Mouse (Mus musculus): ENCODE data around the gene Bnipl. TPM values are rescaled to one million over a fixed set of nuclear protein-coding genes. Genes with fewer than 3 reads are reported as not detected.

The Bnipl gene
- polyA plus RNA-seq, 1 experiment from 2014 or later: 5.8 TPM

GRCm38 (mm10) chr3:95276428-95276934, 25.5 kb upstream of the Bnipl start:
- H3K27me3 ChIP-seq (replicated peaks): no peaks in the 10 kb centered on the region
- H3K9me3 ChIP-seq: no peaks in the 10 kb centered on the region
- H3K36me3 ChIP-seq: no peaks in the 10 kb centered on the region
- H3K4me2 ChIP-seq: no peak overlapping the region
- H3K4me3 ChIP-seq (replicated peaks): no peak overlapping the region
- H3K27ac ChIP-seq: no peak overlapping the region
- ATAC-seq (ENCODE audit: insufficient read depth, low FRiP score, low read depth): no peak
- H3K4me1 ChIP-seq: peaks cover 5% of the 10 kb centered on the region; the same call in 1 of the 2 replicates
- WGBS: 65% methylated on average over 5 of the region's 5 CpGs
- no peak overlapping the region for H3K9ac ChIP-seq

GRCm38 (mm10) chr3:95275161-95275560, 24.2 kb upstream of the Bnipl start:
- 70% methylated on average over 6 of the region's 6 CpGs for WGBS
- peaks cover 3% of the 10 kb centered on the region; the same call in 1 of the 2 replicates for H3K4me1 ChIP-seq
- H3K9ac ChIP-seq: no peak overlapping the region
- no peak overlapping the region for H3K27ac ChIP-seq
- H3K27me3 ChIP-seq (replicated peaks): no peaks in the 10 kb centered on the region
- ATAC-seq (ENCODE audit: insufficient read depth, low FRiP score, low read depth): no peak
- no peaks in the 10 kb centered on the region for H3K9me3 ChIP-seq
- H3K36me3 ChIP-seq: no peaks in the 10 kb centered on the region
- H3K4me3 ChIP-seq (replicated peaks): no peak overlapping the region
- H3K4me2 ChIP-seq: no peak overlapping the region

GRCm38 (mm10) chr3:95274453-95274852, 23.5 kb upstream of the Bnipl start:
- Histone ChIP-seq H3K4me3 (replicated peaks) (no peak overlapping the region), H3K9me3 (no peaks in the 10 kb centered on the region), H3K27me3 (replicated peaks) (no peaks in the 10 kb centered on the region), H3K4me2 (no peak overlapping the region), H3K9ac (no peak overlapping the region), H3K4me1 (no peaks in the 10 kb centered on the region), H3K36me3 (no peaks in the 10 kb centered on the region), H3K27ac (no peak overlapping the region)
- no peak for ATAC-seq (ENCODE audit: insufficient read depth, low FRiP score, low read depth)
- WGBS: 90% methylated on average over 4 of the region's 4 CpGs

- H3K4me3 ChIP-seq (replicated peaks): no peak overlapping the region
- no peaks in the 10 kb centered on the region for H3K4me1 ChIP-seq
- H3K27me3 ChIP-seq (replicated peaks): no peaks in the 10 kb centered on the region
- H3K4me2 ChIP-seq: no peak overlapping the region
- ATAC-seq (ENCODE audit: insufficient read depth, low FRiP score, low read depth): no peak
- no peaks in the 10 kb centered on the region for H3K9me3 ChIP-seq
- no peaks in the 10 kb centered on the region for H3K36me3 ChIP-seq
- WGBS: 85% methylated on average over 5 of the region's 5 CpGs
- no peak overlapping the region for H3K27ac ChIP-seq
- no peak overlapping the region for H3K9ac ChIP-seq
Measured at GRCm38 (mm10) chr3:95273471-95273870, 22.5 kb upstream of the Bnipl start.

- Histone ChIP-seq H3K4me2 (no peak overlapping the region), H3K4me1 (no peaks in the 10 kb centered on the region), H3K4me3 (replicated peaks) (no peak overlapping the region), H3K9me3 (no peaks in the 10 kb centered on the region), H3K9ac (no peak overlapping the region), H3K27me3 (replicated peaks) (no peaks in the 10 kb centered on the region), H3K27ac (no peak overlapping the region), H3K36me3 (peaks cover 22% of the 10 kb centered on the region)
- WGBS: 72% methylated on average over 12 of the region's 12 CpGs
- ATAC-seq (ENCODE audit: insufficient read depth, low FRiP score, low read depth): peak; percentile 59
Measured at GRCm38 (mm10) chr3:95270766-95271364, 19.9 kb upstream of the Bnipl start.

- no peak overlapping the region for H3K4me3 ChIP-seq (replicated peaks)
- WGBS: 81% methylated on average over 5 of the region's 5 CpGs
- ATAC-seq (ENCODE audit: insufficient read depth, low FRiP score, low read depth): no peak
- no peak overlapping the region for H3K9ac ChIP-seq
- H3K4me2 ChIP-seq: no peak overlapping the region
- peaks cover 22% of the 10 kb centered on the region for H3K36me3 ChIP-seq
- no peaks in the 10 kb centered on the region for H3K4me1 ChIP-seq
- H3K27me3 ChIP-seq (replicated peaks): no peaks in the 10 kb centered on the region
- H3K9me3 ChIP-seq: no peaks in the 10 kb centered on the region
- H3K27ac ChIP-seq: no peak overlapping the region
Measured at GRCm38 (mm10) chr3:95269789-95270188, 18.8 kb upstream of the Bnipl start.

GRCm38 (mm10) chr3:95267855-95268254, 16.9 kb upstream of the Bnipl start:
- no peak overlapping the region for H3K4me3 ChIP-seq (replicated peaks)
- no peaks in the 10 kb centered on the region for H3K9me3 ChIP-seq
- H3K36me3 ChIP-seq: peaks cover 28% of the 10 kb centered on the region
- no peaks in the 10 kb centered on the region for H3K27me3 ChIP-seq (replicated peaks)
- no peaks in the 10 kb centered on the region for H3K4me1 ChIP-seq
- no peak overlapping the region for H3K4me2 ChIP-seq
- no peak for ATAC-seq (ENCODE audit: insufficient read depth, low FRiP score, low read depth)
- H3K9ac ChIP-seq: no peak overlapping the region
- H3K27ac ChIP-seq: no peak overlapping the region

GRCm38 (mm10) chr3:95266052-95266451, 15.1 kb upstream of the Bnipl start:
- H3K27ac ChIP-seq: no peak overlapping the region
- H3K9ac ChIP-seq: no peak overlapping the region
- H3K9me3 ChIP-seq: no peaks in the 10 kb centered on the region
- no peaks in the 10 kb centered on the region for H3K27me3 ChIP-seq (replicated peaks)
- no peak overlapping the region for H3K4me2 ChIP-seq
- 94% methylated on average over 3 of the region's 3 CpGs for WGBS
- ATAC-seq (ENCODE audit: insufficient read depth, low FRiP score, low read depth): no peak
- H3K36me3 ChIP-seq: peaks cover 34% of the 10 kb centered on the region
- no peak overlapping the region for H3K4me3 ChIP-seq (replicated peaks)
- no peaks in the 10 kb centered on the region for H3K4me1 ChIP-seq

- H3K4me3 ChIP-seq (replicated peaks): no peak overlapping the region
- whole genome bisulfite sequencing: 92% methylated on average over 1 of the region's 1 CpGs
- no peak overlapping the region for H3K4me2 ChIP-seq
- H3K27me3 ChIP-seq (replicated peaks): no peaks in the 10 kb centered on the region
- no peaks in the 10 kb centered on the region for H3K9me3 ChIP-seq
- no peak for ATAC-seq (ENCODE audit: insufficient read depth, low FRiP score, low read depth)
- no peaks in the 10 kb centered on the region for H3K4me1 ChIP-seq
- no peak overlapping the region for H3K9ac ChIP-seq
- H3K27ac ChIP-seq: no peak overlapping the region
- peaks cover 37% of the 10 kb centered on the region for H3K36me3 ChIP-seq
Measured at GRCm38 (mm10) chr3:95264724-95265123, 13.7 kb upstream of the Bnipl start.

GRCm38 (mm10) chr3:95263089-95263739, 12.2 kb upstream of the Bnipl start:
- Histone ChIP-seq H3K27me3 (replicated peaks) (no peaks in the 10 kb centered on the region), H3K4me2 (no peak overlapping the region), H3K9me3 (no peaks in the 10 kb centered on the region), H3K4me3 (replicated peaks) (no peak overlapping the region), H3K9ac (no peak overlapping the region), H3K4me1 (no peaks in the 10 kb centered on the region), H3K27ac (no peak overlapping the region), H3K36me3 (peaks cover 42% of the 10 kb centered on the region)
- 50% methylated on average over 11 of the region's 11 CpGs for WGBS
- ATAC-seq (ENCODE audit: insufficient read depth, low FRiP score, low read depth): peak; percentile 76

GRCm38 (mm10) chr3:95261975-95262374, 11.0 kb upstream of the Bnipl start:
- Histone ChIP-seq H3K9ac (no peak overlapping the region), H3K4me3 (replicated peaks) (no peak overlapping the region), H3K27me3 (replicated peaks) (no peaks in the 10 kb centered on the region), H3K4me1 (no peaks in the 10 kb centered on the region), H3K36me3 (peaks cover 37% of the 10 kb centered on the region), H3K4me2 (no peak overlapping the region), H3K9me3 (no peaks in the 10 kb centered on the region), H3K27ac (no peak overlapping the region)
- no peak for ATAC-seq (ENCODE audit: insufficient read depth, low FRiP score, low read depth)
- 92% methylated on average over 4 of the region's 4 CpGs for WGBS

- Histone ChIP-seq H3K27me3 (replicated peaks) (no peaks in the 10 kb centered on the region), H3K4me3 (replicated peaks) (no peak overlapping the region), H3K9ac (no peak overlapping the region), H3K4me2 (no peak overlapping the region), H3K36me3 (peaks cover 34% of the 10 kb centered on the region), H3K27ac (no peak overlapping the region), H3K4me1 (no peaks in the 10 kb centered on the region), H3K9me3 (no peaks in the 10 kb centered on the region)
- 81% methylated on average over 5 of the region's 5 CpGs for WGBS
- ATAC-seq (ENCODE audit: insufficient read depth, low FRiP score, low read depth): no peak
Measured at GRCm38 (mm10) chr3:95256931-95257330, 5.9 kb upstream of the Bnipl start.

Data from stomach, embryonic 15.5 days (tissue).